Mouse (Mus musculus) embryo, embryonic 10 days (tissue): ENCODE data around the gene Lrrc4.

Experiments
- DNase-seq: peaks from one replicate; pipeline ENCODE4 v3.0.0-alpha.2; 2015; ENCODE audit warnings: low spot score

The Lrrc4 gene

GRCm38 (mm10) chr6:28831011-28831853 is at the start of gene Lrrc4:
TSS of gene Lrrc4 (minus strand) at chr6:28831747.
- DNase-seq = no peak

GRCm38 (mm10) chr6:28880909-28881308 is 49.4 kb upstream of the Lrrc4 start:
- no peak for DNase-seq

GRCm38 (mm10) chr6:28879315-28879714 is 47.8 kb upstream of the Lrrc4 start:
- DNase-seq = no peak

GRCm38 (mm10) chr6:28877945-28878666 is 46.6 kb upstream of the Lrrc4 start:
- DNase-seq = no peak

DNA sequence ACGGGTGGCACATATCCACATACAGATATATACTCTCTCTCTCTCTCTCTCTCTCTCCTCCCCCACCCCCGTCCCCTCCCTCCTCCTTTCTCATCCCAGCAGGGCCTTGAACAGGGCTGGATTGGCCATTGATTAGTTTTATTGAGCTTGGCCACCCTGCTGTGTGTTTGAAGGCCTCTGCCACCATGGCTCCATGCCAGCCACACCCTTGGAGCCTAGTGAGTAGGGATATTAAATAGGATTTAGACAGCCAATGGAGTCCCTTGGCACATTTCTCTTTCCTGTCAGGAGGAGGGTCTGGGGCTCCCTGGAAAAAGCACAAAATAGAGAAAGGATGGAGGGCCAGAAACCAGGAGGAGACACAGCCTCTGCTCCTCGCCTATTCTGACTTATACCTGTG is 44.9 kb upstream of the Lrrc4 start:
- no peak for DNase-seq

- no peak for DNase-seq
These were observed 43.8 kb upstream of the Lrrc4 start for GRCm38 (mm10) chr6:28875333-28875732.

DNA sequence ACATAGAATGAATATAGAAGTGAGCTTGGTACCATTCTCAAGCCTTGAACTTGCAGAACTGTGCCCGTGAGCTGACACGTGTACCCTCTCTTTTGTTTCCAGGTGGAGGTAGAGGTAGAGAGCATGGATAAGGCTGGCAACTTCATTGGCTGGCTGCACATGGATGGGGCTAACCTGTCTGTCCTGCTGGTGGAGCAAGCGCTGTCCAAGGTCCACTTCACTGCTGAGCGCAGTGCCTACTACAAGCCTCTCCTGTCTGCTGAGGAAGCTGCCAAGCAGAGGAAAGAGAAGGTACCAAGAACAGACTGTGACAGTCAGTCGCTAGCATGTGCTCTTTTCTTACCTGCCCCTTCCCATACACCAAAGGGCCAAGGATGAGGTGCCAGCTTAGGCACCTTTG is 43.2 kb upstream of the Lrrc4 start:
- no peak for DNase-seq

DNA sequence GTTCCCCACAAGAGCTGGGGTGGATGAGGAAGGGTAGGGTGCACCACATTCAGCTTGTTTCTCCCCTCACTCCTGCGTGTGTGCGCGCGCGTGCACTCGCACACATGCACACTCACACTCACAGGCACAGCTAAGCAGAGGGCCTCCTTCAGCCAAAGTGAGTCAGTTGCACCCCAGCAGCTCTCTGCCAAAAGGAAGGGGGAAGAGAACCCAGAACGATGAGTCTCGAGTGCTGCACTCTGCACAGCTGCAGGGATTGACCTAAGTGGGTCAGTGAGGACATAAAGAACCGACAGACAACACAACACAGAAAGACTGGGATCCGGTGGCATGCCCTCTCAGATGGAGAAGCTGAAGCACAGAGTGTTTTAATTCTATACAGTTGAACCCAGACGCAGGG is 42.5 kb upstream of the Lrrc4 start:
- DNase-seq = no peak

DNA sequence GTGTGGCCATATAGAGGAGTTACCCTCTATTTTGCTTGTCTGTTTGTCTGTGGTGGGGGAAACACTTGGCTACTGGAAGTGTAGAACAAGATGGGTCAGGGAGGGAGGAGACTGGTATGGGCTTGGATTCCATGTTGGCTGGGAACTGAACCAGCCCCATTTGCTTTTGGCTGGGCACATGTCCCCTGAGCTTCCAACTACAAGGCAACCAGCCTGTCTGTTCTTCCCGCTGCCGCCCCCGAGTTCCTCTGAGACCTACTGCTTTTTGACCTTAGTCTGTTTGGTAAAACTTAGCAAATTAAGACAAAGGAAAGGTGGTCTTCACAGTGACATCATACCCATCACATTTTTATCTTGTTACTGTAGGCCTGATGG is 40.9 kb upstream of the Lrrc4 start:
- DNase-seq = no peak

DNA sequence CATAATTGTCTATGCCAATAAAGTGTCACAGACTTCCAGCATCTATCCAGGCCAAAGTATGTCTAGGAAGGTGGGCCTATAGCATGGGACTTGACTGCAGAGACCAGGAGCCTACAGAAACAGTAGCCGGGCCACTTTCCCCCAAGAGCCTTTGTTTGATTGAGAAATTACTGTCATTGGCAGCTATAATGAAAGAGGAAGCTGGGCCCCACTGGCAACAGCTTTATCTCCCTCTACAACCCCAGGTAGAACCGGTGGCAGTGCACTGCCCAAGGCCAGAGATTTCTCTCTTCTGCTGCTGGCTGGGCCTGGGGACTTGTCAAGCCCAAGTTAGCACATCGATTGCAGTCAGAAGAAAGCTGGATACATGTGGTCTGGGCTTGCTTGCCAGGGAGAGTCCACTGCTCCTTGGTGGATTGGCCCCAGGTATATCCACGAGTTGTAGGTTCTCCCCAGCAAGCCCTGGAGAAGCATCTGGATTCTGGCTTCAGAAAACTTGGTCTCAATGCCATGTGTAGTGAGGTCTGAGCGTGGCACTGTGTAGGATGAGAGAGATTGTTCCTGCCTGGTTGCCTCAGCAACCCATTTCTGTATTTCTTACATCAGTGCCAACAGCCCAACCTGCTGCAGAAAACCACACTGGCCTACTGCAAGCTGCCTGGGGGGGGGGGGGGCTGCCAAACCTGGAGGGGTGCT is 40.3 kb upstream of the Lrrc4 start:
- DNase-seq = no peak

- no peak for DNase-seq
These were observed 36.1 kb upstream of the Lrrc4 start for GRCm38 (mm10) chr6:28867516-28868251.

DNA sequence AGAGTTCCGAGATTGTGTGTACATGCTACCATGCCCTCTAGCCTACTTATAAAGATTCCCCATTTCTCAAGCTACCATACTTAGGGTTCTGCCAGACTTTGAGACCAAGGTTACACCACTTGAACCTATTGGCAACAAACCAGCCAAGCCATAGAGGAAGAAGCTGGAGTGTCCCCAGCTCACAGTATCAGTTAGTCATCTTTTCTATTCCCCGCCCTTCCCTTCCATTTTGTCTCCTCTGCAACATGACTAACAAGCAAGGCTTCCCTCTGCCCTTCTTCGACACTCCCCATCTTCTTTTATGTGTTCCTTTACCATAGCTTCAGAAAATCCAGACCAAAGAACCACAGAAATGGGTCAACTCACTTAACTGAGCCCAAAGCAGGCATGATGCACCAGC is 34.7 kb upstream of the Lrrc4 start:
- no peak for DNase-seq

- DNase-seq = no peak
These were observed 33.6 kb upstream of the Lrrc4 start for GRCm38 (mm10) chr6:28865112-28865511.

GRCm38 (mm10) chr6:28864684-28865083 is 33.1 kb upstream of the Lrrc4 start:
- no peak for DNase-seq

DNA sequence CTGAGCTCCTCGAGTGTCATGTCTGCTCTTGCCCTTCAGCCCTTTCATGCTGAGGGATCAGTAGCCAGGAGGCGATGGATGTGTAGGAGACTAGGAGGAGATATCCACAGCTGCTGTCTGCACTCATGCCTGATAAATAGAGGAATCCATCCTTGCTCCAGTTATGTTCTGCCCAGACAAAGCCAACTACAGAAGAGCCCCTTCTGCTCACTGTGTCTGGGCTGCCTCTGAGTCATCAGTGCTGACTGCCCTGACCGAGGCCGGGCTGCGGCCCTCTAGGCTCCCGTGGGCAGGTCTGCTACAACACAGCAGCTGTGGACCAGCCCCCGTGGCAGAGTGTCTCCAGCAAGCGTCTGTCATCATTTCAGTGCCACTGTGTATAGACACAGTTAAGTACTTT is 30.8 kb upstream of the Lrrc4 start:
- no peak for DNase-seq

DNA sequence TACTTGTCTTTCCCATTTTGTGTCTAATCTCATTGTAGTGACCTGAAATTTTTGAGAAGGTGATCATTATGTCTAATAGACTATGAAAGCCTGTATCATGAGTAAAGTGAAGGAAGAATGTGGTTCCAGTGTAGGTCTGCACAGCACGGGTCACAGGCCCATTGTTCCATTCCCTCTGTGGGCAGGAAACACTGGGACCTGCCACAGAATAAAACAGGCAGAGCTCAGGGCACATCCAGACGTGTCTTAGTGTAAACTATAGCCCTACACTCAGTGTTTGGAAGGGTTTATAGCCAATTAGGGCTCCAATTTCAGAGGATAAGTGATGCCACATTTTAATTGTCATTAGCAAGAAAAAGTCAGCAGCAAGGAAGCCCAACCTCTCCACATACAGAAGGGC is 29.4 kb upstream of the Lrrc4 start:
- DNase-seq = no peak

- DNase-seq = no peak
These were observed 28.9 kb upstream of the Lrrc4 start for GRCm38 (mm10) chr6:28860450-28860849.

GRCm38 (mm10) chr6:28859094-28859493 is 27.5 kb upstream of the Lrrc4 start:
- DNase-seq = no peak

GRCm38 (mm10) chr6:28857198-28858180 is 25.9 kb upstream of the Lrrc4 start:
- DNase-seq = no peak

DNA sequence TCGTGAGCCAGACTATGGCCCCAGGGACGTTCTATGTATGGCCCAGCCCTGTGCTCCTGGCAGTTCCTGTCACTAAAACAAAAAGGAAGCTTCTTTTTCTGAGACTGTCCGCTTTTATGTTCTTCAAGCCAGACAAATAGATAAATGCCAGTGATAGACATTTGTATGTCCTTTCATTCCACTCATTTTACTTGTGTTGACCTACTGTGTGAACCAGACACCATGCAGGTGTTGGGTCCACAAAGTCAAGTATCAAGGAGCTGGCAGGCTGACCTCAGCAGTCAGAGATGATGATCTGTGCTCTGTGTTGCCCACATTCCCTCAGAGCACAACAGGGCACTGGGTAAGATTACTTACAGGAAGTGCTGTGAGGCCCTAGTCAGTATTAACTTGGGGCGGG is 25.2 kb upstream of the Lrrc4 start:
- DNase-seq = no peak

DNA sequence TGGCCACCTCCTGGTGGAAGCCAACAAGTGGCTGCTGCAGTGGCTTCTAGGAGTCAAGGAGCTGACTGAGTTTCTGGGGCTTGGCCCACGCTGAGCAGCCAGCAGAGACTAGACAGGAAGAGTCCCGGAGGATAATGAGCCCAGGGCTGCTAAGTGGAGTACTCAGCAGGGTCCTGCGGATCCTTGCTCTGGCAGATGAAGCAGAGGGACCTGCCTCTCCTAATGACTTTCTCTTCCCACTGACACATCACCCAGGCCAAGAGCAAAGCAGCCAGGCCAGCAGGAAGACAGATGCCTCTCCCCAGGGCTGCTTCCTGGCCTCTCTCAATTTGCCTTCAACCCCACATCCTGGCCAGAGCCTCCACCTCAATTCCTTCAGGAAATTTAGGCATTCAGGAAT is 23.9 kb upstream of the Lrrc4 start:
- DNase-seq = no peak
